Mouse (Mus musculus) forebrain, embryonic 12.5 days (tissue): Measurements from ENCODE around the gene Acbd3. TPM values are rescaled to one million over a fixed set of nuclear protein-coding genes. Genes with fewer than 3 reads are reported as not detected.

Experiments used
- ATAC-seq: fragments of 200-750 bp; cut with Nextera tagmentation; 2 replicates; pipeline ENCODE4 v1.8.0; 2017; ENCODE audit warnings: moderate TSS enrichment; ENCODE audit not compliant: low FRiP score
- H3K27ac ChIP-seq: fragments of 300-500 bp; sonication (generic); 2 replicates; pipeline ENCODE4 v1.5.1; 2016; ENCODE audit warnings: mild to moderate bottlenecking
- H3K27me3 ChIP-seq: fragments of 300-500 bp; sonication (generic); 2 replicates; pipeline ENCODE4 v1.6.1; 2016; ENCODE audit warnings: mild to moderate bottlenecking
- H3K36me3 ChIP-seq: fragments of 300-500 bp; sonication (generic); replicated peaks from 2 replicates; pipeline ENCODE4 v1.6.1; 2016; ENCODE audit warnings: mild to moderate bottlenecking
- H3K4me1 ChIP-seq: fragments of 300-500 bp; sonication (generic); 2 replicates; pipeline ENCODE4 v1.6.1; 2016
- H3K4me2 ChIP-seq: fragments of 300-500 bp; sonication (generic); 2 replicates; pipeline ENCODE4 v1.6.1; 2016; ENCODE audit warnings: mild to moderate bottlenecking, moderate library complexity
- H3K4me3 ChIP-seq: fragments of 300-500 bp; sonication (generic); replicated peaks from 2 replicates; pipeline ENCODE4 v1.5.1; 2016; ENCODE audit warnings: mild to moderate bottlenecking
- H3K9ac ChIP-seq: fragments of 300-500 bp; sonication (generic); 2 replicates; pipeline ENCODE4 v1.6.1; 2016; ENCODE audit warnings: mild to moderate bottlenecking
- H3K9me3 ChIP-seq: fragments of 300-500 bp; sonication (generic); 2 replicates; pipeline ENCODE4 v1.6.1; 2016
- WGBS: fragments of 180-500 bp; shearing (Covaris S2); methylation state at CpG from one replicate; pipeline ENCODE4 v1.1.7; 2016; 5-methylcytosine and 5-hydroxymethylcytosine counted together
- polyA plus RNA-seq: library from polyadenylated mRNA; unstranded; fragments of >200 nt; fragmentation: Nextera tagmentation; extraction: Ambion mirVana; gene quantifications from 2 replicates; pipeline ENCODE4 v1.2.1, GENCODE M21; 2016

Gene Acbd3
- polyA plus RNA-seq, 1 experiment from 2014 or later = 23.7 TPM

GRCm38 (mm10) chr1:180794170-180794569 is 68.3 kb downstream of the Acbd3 start:
- 2% methylated on average over 21 of the region's 21 CpGs for WGBS
- Histone ChIP-seq H3K9me3 (no peaks in the 10 kb centered on the region), H3K27me3 (peaks cover 18% of the 10 kb centered on the region), H3K9ac (peak overlapping the region; percentile 54), H3K4me2 (peak overlapping the region; percentile 67), H3K36me3 (no peaks in the 10 kb centered on the region), H3K27ac (no peak overlapping the region), H3K4me1 (peaks cover 11% of the 10 kb centered on the region), H3K4me3 (peak overlapping the region; percentile 35)
- ATAC-seq = peak; percentile 88

GRCm38 (mm10) chr1:180798660-180799059 is 72.8 kb downstream of the Acbd3 start:
- H3K9me3 ChIP-seq = no peaks in the 10 kb centered on the region
- WGBS = 94% methylated on average over 5 of the region's 5 CpGs
- H3K4me2 ChIP-seq = no peak overlapping the region
- peaks cover 8% of the 10 kb centered on the region; the same call in 1 of the 2 replicates for H3K27me3 ChIP-seq
- H3K4me3 ChIP-seq = no peak overlapping the region
- H3K27ac ChIP-seq = no peak overlapping the region
- no peak for ATAC-seq
- H3K4me1 ChIP-seq = peaks cover 9% of the 10 kb centered on the region
- no peak overlapping the region for H3K9ac ChIP-seq
- H3K36me3 ChIP-seq = peaks cover 33% of the 10 kb centered on the region

- Histone ChIP-seq H3K27ac (no peak overlapping the region), H3K4me2 (no peak overlapping the region), H3K9ac (no peak overlapping the region), H3K4me1 (peaks cover 3% of the 10 kb centered on the region), H3K36me3 (peaks cover 39% of the 10 kb centered on the region), H3K27me3 (0 out of 2 replicates have a peak, but pooled peaks cover 4% of the 10 kb centered on the region), H3K9me3 (no peaks in the 10 kb centered on the region), H3K4me3 (no peak overlapping the region)
- no peak for ATAC-seq
- 92% methylated on average over 5 of the region's 5 CpGs for WGBS
Observed at GRCm38 (mm10) chr1:180799253-180799652, 73.4 kb downstream of the Acbd3 start.

- 93% methylated on average over 5 of the region's 5 CpGs for WGBS
- Histone ChIP-seq H3K4me2 (no peak overlapping the region), H3K9me3 (no peaks in the 10 kb centered on the region), H3K4me3 (no peak overlapping the region), H3K4me1 (no peaks in the 10 kb centered on the region), H3K36me3 (peaks cover 47% of the 10 kb centered on the region), H3K9ac (no peak overlapping the region), H3K27ac (no peak overlapping the region), H3K27me3 (0 out of 2 replicates have a peak, but pooled peaks cover 4% of the 10 kb centered on the region)
- ATAC-seq = no peak
Observed at GRCm38 (mm10) chr1:180800022-180800421, 74.2 kb downstream of the Acbd3 start.

GRCm38 (mm10) chr1:180800814-180801213 is 75.0 kb downstream of the Acbd3 start:
- Histone ChIP-seq H3K4me3 (no peak overlapping the region), H3K9me3 (no peaks in the 10 kb centered on the region), H3K36me3 (peaks cover 55% of the 10 kb centered on the region), H3K27ac (no peak overlapping the region), H3K4me1 (no peaks in the 10 kb centered on the region), H3K9ac (no peak overlapping the region), H3K4me2 (no peak overlapping the region), H3K27me3 (0 out of 2 replicates have a peak, but pooled peaks cover 4% of the 10 kb centered on the region)
- WGBS = 60% methylated on average over 2 of the region's 2 CpGs
- no peak for ATAC-seq

GRCm38 (mm10) chr1:180801466-180801994 is 75.7 kb downstream of the Acbd3 start:
- 89% methylated on average over 3 of the region's 3 CpGs for WGBS
- Histone ChIP-seq H3K9ac (no peak overlapping the region), H3K4me3 (no peak overlapping the region), H3K9me3 (no peaks in the 10 kb centered on the region), H3K4me1 (no peaks in the 10 kb centered on the region), H3K36me3 (peaks cover 62% of the 10 kb centered on the region), H3K27ac (no peak overlapping the region), H3K27me3 (0 out of 2 replicates have a peak, but pooled peaks cover 4% of the 10 kb centered on the region), H3K4me2 (no peak overlapping the region)
- ATAC-seq = 0 out of 2 replicates have a peak, but pooled peaks have one; percentile 30

Other genes starting within 250 kb of the Acbd3 start
- 0.44 and 0.66 TPM in 2 replicates for gene Stum, start 242.5 kb upstream of the Acbd3 start, polyA plus RNA-seq
- gene Parp1, start 157.1 kb upstream of the Acbd3 start, polyA plus RNA-seq = 241 and 255 TPM in 2 replicates
- gene Lin9, start 84.9 kb upstream of the Acbd3 start, polyA plus RNA-seq = 27.1 and 30.0 TPM in 2 replicates
- not detected in 2 replicates for gene Mixl1, start 29.0 kb upstream of the Acbd3 start, polyA plus RNA-seq
- gene H3f3a, start 87.9 kb downstream of the Acbd3 start, polyA plus RNA-seq = 3,507 and 3,679 TPM in 2 replicates
- 39.0 and 39.1 TPM in 2 replicates for gene Sde2, start 125.1 kb downstream of the Acbd3 start, polyA plus RNA-seq
- 0.17 TPM in 1 of 2 replicates, not detected in the other for gene Lefty2, start 167.1 kb downstream of the Acbd3 start, polyA plus RNA-seq
- gene Pycr2, start 178.2 kb downstream of the Acbd3 start, polyA plus RNA-seq = 98.3 and 98.4 TPM in 2 replicates
- 0.24 and 0.34 TPM in 2 replicates for gene Lefty1, start 209.0 kb downstream of the Acbd3 start, polyA plus RNA-seq
- gene Tmem63a, start 216.3 kb downstream of the Acbd3 start, polyA plus RNA-seq = 2.0 and 2.4 TPM in 2 replicates